Mouse (Mus musculus): ENCODE data around the gene Sulf2.

DNA sequence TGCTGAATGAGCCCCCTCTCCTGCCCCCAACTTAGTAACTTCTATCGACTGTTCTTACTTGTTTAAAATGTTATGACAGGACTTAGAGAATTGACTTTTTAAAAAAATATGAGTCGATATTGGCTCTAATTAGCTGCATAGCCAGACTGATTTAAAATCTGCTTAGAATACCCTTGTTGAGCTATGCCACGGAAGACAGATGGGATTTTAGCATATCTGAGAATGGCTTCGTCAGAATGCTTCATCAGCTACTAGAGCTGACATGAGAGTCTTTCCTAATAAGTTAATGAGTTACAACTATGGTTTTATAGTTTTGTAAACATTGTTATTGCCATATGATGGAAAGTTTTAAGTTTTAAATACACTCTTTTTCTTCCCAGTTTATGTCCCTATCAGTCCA lies 130.8 kb downstream of the Sulf2 start:
- TF ChIP-seq CTCF (IDR thresholded peaks at IDR 0.05; ENCODE audit: low read depth): no peak
- no peak for TF ChIP-seq EP300 (IDR thresholded peaks at IDR 0.05; ENCODE audit: low read depth)
